Mouse (Mus musculus): ENCODE results near the gene Pfkl.
"Not testable (repeated sequence)": the region's sequence is repeated elsewhere in the genome, so short reads cannot be mapped to it uniquely, and the experiment has no call there.

The Pfkl gene

GRCm38 (mm10) chr10:78009945-78010293 is at the start of gene Pfkl:
Pfkl (minus strand) TSS chr10:78010083.
- DNase-seq = no peak

DNA sequence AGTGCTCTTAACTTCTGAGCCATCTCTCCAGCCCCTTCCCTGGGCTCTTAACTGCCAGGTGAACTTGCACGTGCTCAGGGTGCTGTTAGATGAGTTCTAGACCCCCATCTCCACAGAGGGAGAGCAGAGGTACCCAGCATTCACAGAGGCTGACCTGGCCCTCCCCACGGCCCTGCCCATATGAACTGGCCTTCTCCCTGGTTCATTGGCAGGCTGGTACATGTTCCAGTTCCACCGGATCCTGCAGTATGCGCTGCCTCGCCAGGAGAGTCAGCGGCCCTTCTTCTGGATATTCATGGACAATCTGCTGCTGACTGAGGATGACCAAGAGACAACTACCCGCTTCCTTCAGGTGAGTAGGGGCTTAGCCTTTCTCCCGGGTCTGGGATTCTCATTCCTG is 47.2 kb upstream of the Pfkl start:
- no peak for DNase-seq

DNA sequence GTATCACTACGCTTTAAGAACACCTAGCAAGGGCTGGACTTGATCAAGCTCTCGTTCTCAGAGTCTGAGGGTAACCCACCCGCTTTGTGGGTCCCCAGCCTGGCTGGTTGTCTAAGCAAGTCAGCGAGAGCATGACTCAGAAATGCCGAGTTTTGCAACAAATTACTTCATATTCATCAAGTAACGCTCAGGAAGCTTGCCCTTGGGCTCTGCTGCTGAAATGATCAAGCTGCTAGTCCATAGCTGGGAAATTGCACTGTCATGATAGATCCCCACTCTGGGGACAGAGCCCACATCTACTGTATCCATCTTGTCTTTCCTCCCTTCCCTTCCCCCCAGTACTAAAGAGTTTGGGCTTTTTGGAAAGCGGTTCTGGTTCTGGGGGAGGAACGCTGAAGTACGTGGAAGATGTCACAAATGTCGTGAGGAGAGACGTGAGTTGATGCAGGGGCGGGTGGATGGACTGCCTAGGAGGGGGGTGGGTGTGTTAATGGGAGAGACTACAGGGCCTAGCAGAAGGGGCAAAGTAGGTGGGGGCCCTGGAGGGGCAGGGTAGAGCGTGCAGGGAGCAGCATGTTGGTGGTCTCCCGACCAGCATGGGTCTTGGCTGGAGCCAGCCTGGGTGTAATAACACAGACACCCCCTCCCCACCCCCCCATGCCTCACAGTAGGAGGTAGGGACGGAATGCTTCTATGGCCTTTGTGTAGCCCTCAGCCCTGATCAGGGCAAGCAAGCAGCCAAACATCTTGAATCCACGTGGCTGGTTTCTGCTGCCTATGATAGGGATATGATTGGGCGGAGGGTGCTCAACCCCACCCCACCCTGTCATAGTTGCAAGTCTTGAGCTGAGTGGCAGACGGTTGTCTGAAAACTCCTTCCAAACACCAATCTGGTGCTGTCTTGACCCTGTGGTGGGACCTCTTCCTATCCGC is 45.0 kb upstream of the Pfkl start:
- no peak for DNase-seq

DNA sequence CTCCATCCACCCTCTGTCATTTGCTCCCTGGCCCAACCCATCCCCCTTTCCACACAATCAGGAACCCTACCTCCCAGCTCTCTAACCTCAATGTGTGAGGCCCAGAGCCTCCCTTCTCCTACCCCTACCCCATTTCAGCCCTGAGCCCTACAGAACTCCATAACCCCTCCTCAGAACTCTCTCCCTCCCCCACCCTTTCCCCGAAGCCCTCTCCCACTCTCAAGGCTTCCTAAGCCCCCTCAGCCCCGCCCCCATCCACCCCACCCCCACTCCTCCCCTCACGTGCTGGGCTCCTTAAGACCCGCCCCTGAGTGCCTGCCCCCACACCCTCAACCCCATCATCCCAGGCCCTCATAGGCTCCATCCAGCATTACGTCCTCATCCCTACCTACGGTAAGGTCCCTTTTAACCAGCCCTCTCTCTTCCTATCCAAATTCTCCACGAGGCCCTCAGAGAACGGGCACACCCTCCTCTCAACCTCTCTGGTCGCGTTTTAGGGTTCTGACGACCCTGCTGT is 39.7 kb upstream of the Pfkl start:
- no peak for DNase-seq

GRCm38 (mm10) chr10:78048061-78048730 is 38.3 kb upstream of the Pfkl start:
- no peak for DNase-seq

- DNase-seq = no peak
These were observed 36.5 kb upstream of the Pfkl start for GRCm38 (mm10) chr10:78046388-78046787.

DNA sequence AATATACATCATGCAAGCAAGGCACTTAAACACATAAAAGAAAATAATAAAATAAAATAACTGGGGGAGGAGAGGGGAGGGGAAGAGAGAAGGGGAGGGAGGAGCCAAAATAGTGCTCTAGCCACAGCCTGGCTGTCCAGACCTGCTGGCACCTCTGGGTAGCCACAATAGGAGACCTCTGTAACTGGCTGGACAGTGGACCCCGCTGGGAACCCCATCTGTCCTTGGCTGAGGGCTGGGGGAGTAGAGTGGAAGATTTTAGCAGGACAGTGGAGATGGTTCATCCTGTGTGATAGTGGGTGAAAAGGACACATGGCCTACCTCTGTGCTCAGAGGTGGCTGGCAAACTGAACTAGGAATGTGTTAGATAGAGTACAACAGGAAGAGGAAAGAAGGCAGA is 34.6 kb upstream of the Pfkl start:
- no peak for DNase-seq

GRCm38 (mm10) chr10:78043406-78043836 is 33.5 kb upstream of the Pfkl start, which contains the start of gene Aire:
Aire (minus strand) TSS chr10:78043610.
- peak; percentile 46 for DNase-seq

- DNase-seq = no peak
These were observed 33.0 kb upstream of the Pfkl start for GRCm38 (mm10) chr10:78042697-78043405.

GRCm38 (mm10) chr10:78042096-78042495 is 32.2 kb upstream of the Pfkl start:
- no peak for DNase-seq

- DNase-seq = no peak
These were observed 31.8 kb upstream of the Pfkl start, which contains the start of gene Dnmt3l for GRCm38 (mm10) chr10:78041647-78042046. Dnmt3l (plus strand) TSS chr10:78041947.

DNA sequence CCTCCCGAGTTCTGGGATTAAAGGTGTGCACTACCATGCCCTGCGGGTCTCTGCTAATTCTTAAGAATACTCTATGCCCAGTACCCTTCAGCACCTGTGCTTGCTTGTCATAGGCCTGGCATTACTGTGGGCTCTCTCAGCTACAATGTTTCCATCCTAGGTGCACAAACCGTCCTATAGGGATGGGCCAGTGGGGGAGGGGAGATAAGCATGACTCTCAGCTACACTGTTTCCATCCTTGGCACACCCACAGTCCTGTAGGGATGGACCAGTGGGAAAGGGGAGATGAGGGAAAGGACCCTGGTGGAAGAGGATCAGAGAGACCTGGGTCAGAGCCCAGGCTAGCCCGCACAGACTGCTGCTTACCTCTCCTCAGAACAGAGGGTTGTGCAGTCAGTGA is 27.3 kb upstream of the Pfkl start:
- no peak for DNase-seq

DNA sequence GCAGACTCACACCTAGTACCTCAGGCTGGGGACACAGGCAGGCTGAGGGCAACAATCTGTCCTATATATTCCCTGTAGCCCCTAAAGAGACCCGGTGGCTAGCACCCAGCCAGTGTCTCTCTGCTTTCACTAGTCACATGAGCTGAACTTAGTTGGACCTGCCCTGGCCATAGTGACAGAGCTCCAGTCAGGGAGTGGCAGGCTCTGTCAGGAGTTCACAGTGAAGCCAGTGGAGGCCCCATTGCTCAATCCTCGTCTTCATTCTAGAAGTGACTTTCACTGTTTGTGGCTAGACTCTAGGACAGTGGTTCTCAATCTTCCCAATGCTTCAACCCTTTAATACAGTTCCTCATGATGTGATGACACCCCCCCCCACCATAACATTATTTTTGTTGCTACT is 22.1 kb upstream of the Pfkl start:
- DNase-seq = no peak

DNA sequence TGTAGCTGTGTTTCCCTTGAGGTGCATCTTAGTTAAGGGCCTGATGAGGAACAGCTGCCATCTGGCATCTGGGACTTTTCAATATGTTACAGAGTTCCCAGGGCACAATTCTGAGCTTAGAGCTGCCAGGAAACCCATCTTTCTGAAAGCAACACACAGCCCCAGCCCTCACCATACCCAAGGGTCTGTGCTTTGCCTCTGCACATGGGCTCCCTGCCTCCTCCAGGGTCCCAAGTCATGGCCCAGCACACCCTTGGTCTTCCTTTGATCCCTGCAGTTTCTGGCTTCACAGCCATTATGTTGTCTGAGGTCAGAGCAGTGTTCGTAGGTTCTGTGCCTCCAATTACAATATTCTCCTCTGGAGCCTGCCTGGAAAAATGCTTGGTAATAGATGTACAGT is 19.2 kb upstream of the Pfkl start:
- no peak for DNase-seq

DNA sequence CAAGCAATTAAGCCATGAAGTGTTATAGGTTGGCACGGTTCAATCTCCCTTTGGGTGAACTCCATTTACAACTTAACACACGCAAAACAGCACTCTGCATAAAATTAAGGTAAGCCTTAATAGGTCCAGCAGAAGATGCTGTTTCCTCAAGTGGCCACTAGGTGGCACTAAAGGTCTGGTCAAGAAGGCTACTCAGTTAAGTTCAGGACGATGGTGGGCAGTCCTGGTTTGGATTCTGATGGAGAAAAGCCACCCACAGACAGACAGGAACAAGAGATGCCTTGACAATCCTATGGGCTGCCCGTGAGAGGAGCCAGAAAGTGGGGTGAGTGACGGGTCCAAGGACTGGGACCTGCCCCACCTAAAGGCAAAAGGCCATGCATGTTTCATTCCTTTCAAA is 18.2 kb upstream of the Pfkl start:
- peak; percentile 68 for DNase-seq

GRCm38 (mm10) chr10:78025453-78025852 is 15.6 kb upstream of the Pfkl start:
- not testable (repeated sequence) for DNase-seq

DNA sequence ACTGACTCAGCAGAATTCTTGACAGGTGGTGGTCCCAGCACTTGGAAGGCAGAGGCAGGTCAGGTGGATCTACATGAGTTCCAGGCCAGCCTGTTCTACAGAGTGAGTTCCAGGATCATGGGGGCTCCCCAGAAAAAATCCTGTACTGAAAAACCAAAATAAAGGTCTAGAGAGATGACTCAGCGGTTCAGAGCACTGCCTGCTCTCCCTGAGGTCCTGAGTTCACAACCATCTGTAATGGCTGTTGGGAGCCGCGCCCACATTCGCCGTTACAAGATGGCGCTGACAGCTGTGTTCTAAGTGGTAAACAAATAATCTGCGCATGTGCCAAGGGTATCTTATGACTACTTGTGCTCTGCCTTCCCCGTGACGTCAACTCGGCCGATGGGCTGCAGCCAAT is 10.1 kb upstream of the Pfkl start:
- DNase-seq = not testable (repeated sequence)

DNA sequence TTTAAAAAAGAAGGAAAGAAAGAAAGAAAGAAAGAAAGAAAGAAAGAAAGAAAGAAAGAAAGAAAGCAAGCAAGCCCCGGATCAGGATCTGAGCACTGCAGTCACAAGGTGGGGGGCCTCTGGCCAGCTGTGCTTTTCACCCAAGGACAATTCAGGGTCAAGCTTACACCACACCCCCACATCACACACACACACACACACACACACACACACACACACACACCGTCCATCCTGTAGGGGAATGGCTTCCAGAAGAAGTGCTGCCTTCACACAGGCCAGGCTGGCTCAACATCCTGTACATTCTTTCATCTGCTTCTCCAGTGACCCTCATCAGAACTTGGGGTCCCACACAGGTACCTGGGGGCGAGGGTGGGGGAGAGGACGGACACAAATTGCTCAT is 9.4 kb upstream of the Pfkl start:
- no peak for DNase-seq

DNA sequence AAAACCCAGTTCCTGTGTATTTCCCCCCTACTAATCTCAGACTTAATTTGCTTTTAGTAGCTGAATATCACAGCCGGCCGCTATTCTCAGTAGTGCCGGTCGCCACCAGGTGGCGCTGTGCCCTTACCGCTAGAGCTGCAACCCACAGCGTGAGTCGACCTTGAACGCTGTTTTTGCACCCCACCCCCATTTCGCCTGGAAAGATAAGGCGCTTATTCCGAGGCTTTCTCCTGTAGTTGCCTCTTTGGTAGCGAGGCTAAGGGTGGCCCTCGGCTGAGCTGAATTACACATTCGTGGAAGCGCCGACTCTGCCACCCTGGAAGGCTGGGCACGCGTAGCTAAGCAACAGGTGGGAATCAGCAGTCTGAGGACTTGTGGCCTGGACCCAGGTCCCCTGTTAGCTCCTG is 8.9 kb upstream of the Pfkl start:
- peak; percentile 73 for DNase-seq

DNA sequence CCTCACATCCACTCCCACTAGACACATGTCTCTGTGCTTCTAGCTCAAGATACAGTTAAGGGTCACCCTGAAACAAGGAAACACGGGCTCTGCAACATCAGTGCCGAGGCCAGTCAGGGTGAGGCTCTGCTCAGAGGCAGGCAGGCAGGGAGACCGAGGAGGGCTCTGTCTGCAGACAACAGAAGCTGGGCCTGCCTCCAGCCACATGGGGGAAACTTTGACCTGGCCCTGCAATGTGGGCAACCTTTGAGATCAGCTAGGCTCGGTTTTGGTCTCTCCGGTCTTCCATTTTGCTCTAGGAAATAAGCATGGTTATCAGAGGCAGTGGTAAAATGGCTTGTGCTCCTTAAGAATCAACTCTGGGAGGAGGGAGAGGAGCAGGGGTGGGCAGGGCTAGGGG is 6.5 kb upstream of the Pfkl start:
- DNase-seq = no peak

DNA sequence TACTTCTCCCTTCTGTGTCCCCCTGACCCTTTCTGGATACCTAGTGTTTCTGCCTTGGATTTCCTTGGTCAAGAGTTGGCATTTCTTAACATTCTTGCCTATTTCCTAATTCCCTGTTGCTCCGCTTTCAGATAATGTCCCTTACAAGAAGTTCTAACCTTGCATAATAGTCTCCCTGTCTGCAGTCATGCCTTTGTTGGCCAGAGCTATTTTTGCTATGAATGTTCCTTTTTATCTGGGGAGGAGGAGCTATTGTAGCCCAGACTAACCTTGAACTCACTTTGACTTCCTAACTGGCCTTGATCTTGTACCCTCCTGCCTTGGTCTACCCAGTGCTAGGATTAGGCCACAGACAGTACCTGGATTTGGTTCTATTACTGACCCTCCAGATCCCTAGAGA is 5.6 kb upstream of the Pfkl start:
- DNase-seq = no peak

DNA sequence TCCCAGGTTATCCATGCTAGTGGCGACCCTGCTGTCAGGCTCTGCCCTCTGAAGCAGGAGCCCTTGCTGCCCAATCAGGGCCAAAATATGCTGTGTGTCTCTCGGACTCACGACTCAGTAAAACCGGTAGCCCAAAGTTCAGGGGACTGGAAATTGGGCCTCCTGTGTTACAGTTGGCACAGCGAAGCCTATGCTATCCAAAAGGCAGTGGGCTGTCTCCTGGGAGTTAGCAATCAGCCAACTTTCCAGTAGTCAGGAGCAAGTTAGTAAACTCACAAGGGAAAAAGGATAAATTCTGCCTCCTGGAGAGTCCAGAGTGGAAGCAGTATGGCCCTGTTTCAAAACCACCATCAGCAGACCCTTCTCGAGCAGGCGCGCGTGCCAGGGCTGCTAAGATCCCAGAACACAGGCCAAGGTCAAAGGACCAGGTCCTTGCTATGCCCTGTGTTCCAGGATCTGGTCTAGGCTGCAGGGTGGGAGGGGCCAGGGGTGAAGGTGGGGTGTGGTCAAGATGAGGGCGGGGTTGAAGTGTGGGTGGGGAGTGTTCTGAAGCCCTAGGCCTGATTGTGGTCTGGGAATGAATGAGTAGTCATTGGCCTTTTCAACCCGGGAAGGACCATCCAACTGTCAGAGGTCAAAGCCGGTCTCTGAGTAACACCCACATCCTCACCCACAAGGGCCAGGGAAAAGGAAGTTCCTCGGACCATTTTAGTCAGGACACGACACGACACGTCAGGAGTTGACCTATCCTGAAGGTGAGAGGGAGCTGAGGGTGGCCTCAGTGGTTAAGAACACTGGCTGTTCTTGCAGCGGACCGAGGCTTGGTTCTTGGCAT is 3.0 kb upstream of the Pfkl start:
- no peak for DNase-seq

All from cerebellum, adult 9-10 months (tissue).